Comparison of ENCODE assay signal across 10 mouse cellular contexts in the genomic region with DNA sequence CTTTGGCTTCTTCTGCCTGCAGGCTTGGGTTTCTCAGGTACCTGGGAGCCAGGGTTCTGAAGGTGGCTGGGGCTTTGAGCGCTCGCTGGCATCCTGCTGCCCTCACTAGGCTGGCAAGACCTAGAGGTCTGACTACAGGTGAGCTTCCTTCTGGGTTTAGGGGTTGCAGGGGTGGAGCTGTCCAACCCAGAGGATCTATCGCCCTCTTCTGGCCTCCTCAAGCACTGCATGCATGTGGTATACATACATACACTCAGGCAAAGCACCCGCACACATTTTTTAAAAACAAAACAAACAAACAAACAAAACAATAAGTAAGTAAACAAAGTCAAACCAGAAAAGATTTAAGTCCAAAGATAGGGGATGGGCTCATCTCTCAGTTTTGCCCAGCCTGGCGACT. TPM values are rescaled to one million over a fixed set of nuclear protein-coding genes. Genes with fewer than 3 reads are reported as not detected.
DNase-seq lines count a peak whose midpoint lies in the region; ATAC-seq and TF ChIP-seq lines count a peak whose summit lies in the region.
"Had no signal": no experiment of that assay in that cellular context is flagged by ENCODE, and none has a peak within 500 bp of the region (broad histone marks: within the 10 kb centered on the region; RNA-seq: fewer than 3 reads in every experiment).

No protein-coding gene starts in this region.

- H3K4me1 ChIP-seq in hindbrain, embryonic 11.5 days (replicated peaks; ENCODE audit: control insufficient read depth, insufficient read depth, low read length): no peaks in the 10 kb centered on the region
- H3K4me1 ChIP-seq in hindbrain, embryonic 16.5 days (ENCODE audit: control insufficient read depth, insufficient read depth, low read depth, low read length): no peaks in the 10 kb centered on the region
- peaks cover 0 to 11% of the 10 kb centered on the region in 2 experiments; a peak in 3 of 4 replicates for H3K4me1 ChIP-seq in CH12.LX (ENCODE audit: control insufficient read depth in 1 of 2, insufficient read depth in 2 of 2)
- no peaks in the 10 kb centered on the region for H3K4me1 ChIP-seq in hindbrain, embryonic 13.5 days (replicated peaks)

- whole genome bisulfite sequencing in hindbrain, embryonic 11.5 days: 62% methylated on average over 5 of the region's 5 CpGs
- WGBS in hindbrain, embryonic 16.5 days: 65% methylated on average over 5 of the region's 5 CpGs
- WGBS in hindbrain, embryonic 13.5 days: 64% methylated on average over 5 of the region's 5 CpGs

- H3K9ac ChIP-seq in hindbrain, embryonic 11.5 days (ENCODE audit: low read depth, low read length): no peak overlapping the region
- no peak overlapping the region for H3K9ac ChIP-seq in hindbrain, embryonic 16.5 days (ENCODE audit: low read depth, low read length)
- H3K9ac ChIP-seq in CH12.LX (ENCODE audit: insufficient read depth, low read depth): no peak overlapping the region
- no peak overlapping the region for H3K9ac ChIP-seq in hindbrain, embryonic 13.5 days

- no peak for ATAC-seq in hindbrain, embryonic 11.5 days (ENCODE audit: low FRiP score)
- ATAC-seq in hindbrain, embryonic 16.5 days: no peak
- ATAC-seq in megakaryocyte-erythroid progenitor cell, adult 5-6 weeks (replicated peaks; ENCODE audit: low FRiP score, low TSS enrichment, poor library complexity, severe bottlenecking): peak; percentile 72
- no peak for ATAC-seq in hindbrain, embryonic 13.5 days (ENCODE audit: low FRiP score)

- peak; percentile 79 to 83 for TF ChIP-seq CTCF in CH12.LX (conservative IDR thresholded peaks at IDR 0.05 in 1 of 2, IDR thresholded peaks at IDR 0.05 in 1 of 2; ENCODE audit: low read depth in 2 of 2, low read length in 2 of 2)

- no peaks in the 10 kb centered on the region for H3K36me3 ChIP-seq in hindbrain, embryonic 11.5 days (ENCODE audit: control insufficient read depth, insufficient read depth, low read length)
- no peaks in the 10 kb centered on the region for H3K36me3 ChIP-seq in hindbrain, embryonic 16.5 days (ENCODE audit: control insufficient read depth, insufficient read depth, low read length)
- H3K36me3 ChIP-seq in CH12.LX (replicated peaks in 1 of 2; ENCODE audit: control insufficient read depth in 1 of 2, insufficient read depth in 1 of 2, low read length in 1 of 2): no peaks in the 10 kb centered on the region
- H3K36me3 ChIP-seq in hindbrain, embryonic 13.5 days: no peaks in the 10 kb centered on the region

- TF ChIP-seq POLR2A in CH12.LX (IDR thresholded peaks at IDR 0.05; ENCODE audit: low read depth, low read length): no peak

- no peaks in the 10 kb centered on the region for H3K9me3 ChIP-seq in hindbrain, embryonic 11.5 days (ENCODE audit: control insufficient read depth, low read length)
- H3K9me3 ChIP-seq in hindbrain, embryonic 16.5 days (ENCODE audit: control insufficient read depth, low read length): no peaks in the 10 kb centered on the region
- peaks cover 3% of the 10 kb centered on the region for H3K9me3 ChIP-seq in CH12.LX (replicated peaks; ENCODE audit: low read length)
- no peaks in the 10 kb centered on the region for H3K9me3 ChIP-seq in hindbrain, embryonic 13.5 days

- peak; percentile 63 for DNase-seq in hindbrain, embryonic 11.5 days (ENCODE audit: low spot score)
- peak; percentile 53 for DNase-seq in CH12.LX (ENCODE audit: extremely low read depth)
- DNase-seq in adrenal gland, postnatal 36 days: peak; percentile 61 to 68
- peak; percentile 60 for DNase-seq in kidney, postnatal 14 days
- DNase-seq in thymus, postnatal 36 days: peak; percentile 77

- no peaks in the 10 kb centered on the region for H3K27me3 ChIP-seq in hindbrain, embryonic 11.5 days (ENCODE audit: control insufficient read depth, insufficient read depth, low read length)
- H3K27me3 ChIP-seq in hindbrain, embryonic 16.5 days (replicated peaks; ENCODE audit: control insufficient read depth, insufficient read depth, low read length): no peaks in the 10 kb centered on the region
- no peaks in the 10 kb centered on the region for H3K27me3 ChIP-seq in CH12.LX (replicated peaks)
- peaks cover 2% of the 10 kb centered on the region; the same call in 1 of the 2 replicates for H3K27me3 ChIP-seq in hindbrain, embryonic 13.5 days
- H3K27me3 ChIP-seq: megakaryocyte, embryonic 14.5 days had no signal

- no peaks in the 10 kb centered on the region for H3K79me2 ChIP-seq in CH12.LX (replicated peaks; ENCODE audit: control insufficient read depth, extremely low read depth, insufficient read depth, poor library complexity, severe bottlenecking)

- H3K27ac ChIP-seq in hindbrain, embryonic 11.5 days (ENCODE audit: low read depth, low read length): no peak overlapping the region
- H3K27ac ChIP-seq in hindbrain, embryonic 16.5 days (ENCODE audit: low read depth, low read length): no peak overlapping the region
- H3K27ac ChIP-seq in CH12.LX (ENCODE audit: insufficient read depth, low read depth): no peak overlapping the region
- no peak overlapping the region for H3K27ac ChIP-seq in hindbrain, embryonic 13.5 days

- no peak overlapping the region for H3K4me3 ChIP-seq in hindbrain, embryonic 11.5 days (ENCODE audit: low read depth, low read length)
- no peak overlapping the region for H3K4me3 ChIP-seq in hindbrain, embryonic 16.5 days (ENCODE audit: low read length)
- no peak overlapping the region for H3K4me3 ChIP-seq in CH12.LX (replicated peaks in 1 of 3; ENCODE audit: low read depth in 2 of 3, low read length in 2 of 3, poor library complexity in 1 of 3)
- H3K4me3 ChIP-seq in hindbrain, embryonic 13.5 days: no peak overlapping the region
- H3K4me3 ChIP-seq: erythroblast, embryonic 14.5 days; megakaryocyte, embryonic 14.5 days had no signal

- TF ChIP-seq EP300 in CH12.LX (IDR thresholded peaks at IDR 0.05; ENCODE audit: low read length): no peak

- H3K4me2 ChIP-seq in hindbrain, embryonic 11.5 days (replicated peaks; ENCODE audit: low read depth, low read length): no peak overlapping the region
- H3K4me2 ChIP-seq in hindbrain, embryonic 16.5 days (ENCODE audit: low read length): no peak overlapping the region
- H3K4me2 ChIP-seq in CH12.LX (ENCODE audit: insufficient read depth, low read depth, poor library complexity, severe bottlenecking): no peak overlapping the region
- no peak overlapping the region for H3K4me2 ChIP-seq in hindbrain, embryonic 13.5 days

- TF ChIP-seq RAD21 in CH12.LX (IDR thresholded peaks at IDR 0.05; ENCODE audit: low read depth, low read length): peak; percentile 83

- in situ Hi-C loops in CH12.LX (cut with MboI; ENCODE audit: low pct_ligation_motif_present, low pct_unique_long_range_greater_than_20kb, low sequenced_read_pairs): loop anchor here (5.0 to 10.0 kb wide), 3 partner anchors 267 to 597 kb away; no protein-coding TSS in a partner anchor

- dilution Hi-C loops in CH12.LX (cut with MboI; ENCODE audit: extremely low pct_ligation_motif_present, extremely low pct_unique_long_range_greater_than_20kb, low sequenced_read_pairs): no loop called here

TF ChIP-seq in CH12.LX, 34 proteins besides CTCF, POLR2A, EP300 and RAD21:
- peak; percentile 86 for TF ChIP-seq SMC3 (IDR thresholded peaks at IDR 0.05; ENCODE audit: low read depth, low read length)
- no peak for TF ChIP-seq NRF1 (IDR thresholded peaks at IDR 0.05; ENCODE audit: low read depth, low read length)
- TF ChIP-seq UBTF (IDR thresholded peaks at IDR 0.05; ENCODE audit: low read depth, low read length): no peak
- TF ChIP-seq MYC (IDR thresholded peaks at IDR 0.05; ENCODE audit: low read depth, low read length): peak; percentile 34; the same call in 1 of the 2 replicates
- TF ChIP-seq ZKSCAN1 (IDR thresholded peaks at IDR 0.05; ENCODE audit: borderline replicate concordance, low read depth, low read length): no peak
- TF ChIP-seq E2F4 (IDR thresholded peaks at IDR 0.05; ENCODE audit: insufficient replicate concordance, low read depth, low read length): no peak
- no peak for TF ChIP-seq MAX (IDR thresholded peaks at IDR 0.05; ENCODE audit: low read length)
- TF ChIP-seq CHD1 (IDR thresholded peaks at IDR 0.05; ENCODE audit: low read depth, low read length): no peak
- TF ChIP-seq MAZ (IDR thresholded peaks at IDR 0.05; ENCODE audit: low read depth, low read length): no peak
- no peak for TF ChIP-seq USF2 (conservative IDR thresholded peaks at IDR 0.05; ENCODE audit: low read depth, low read length)
- no peak for TF ChIP-seq ZNF384 (IDR thresholded peaks at IDR 0.05; ENCODE audit: low read depth, low read length)
- no peak for TF ChIP-seq PAX5 (IDR thresholded peaks at IDR 0.05; ENCODE audit: low read length)
- TF ChIP-seq MXI1 (IDR thresholded peaks at IDR 0.05; ENCODE audit: low read depth, low read length): no peak
- no peak for TF ChIP-seq SIN3A (IDR thresholded peaks at IDR 0.05; ENCODE audit: low read length)
- no peak for TF ChIP-seq USF1 (IDR thresholded peaks at IDR 0.05; ENCODE audit: low read depth, low read length)
- TF ChIP-seq JUN (IDR thresholded peaks at IDR 0.05; ENCODE audit: insufficient read depth, low read depth, low read length): no peak
- no peak for TF ChIP-seq ETS1 (conservative IDR thresholded peaks at IDR 0.05; ENCODE audit: low read depth, low read length)
- TF ChIP-seq HCFC1 (IDR thresholded peaks at IDR 0.05; ENCODE audit: low read depth, low read length): no peak
- TF ChIP-seq MAFK (IDR thresholded peaks at IDR 0.05; ENCODE audit: insufficient replicate concordance, low read length): no peak
- no peak for TF ChIP-seq TCF12 (IDR thresholded peaks at IDR 0.05; ENCODE audit: low read depth, low read length)
- peak; percentile 67 for TF ChIP-seq ZC3H11A (IDR thresholded peaks at IDR 0.05; ENCODE audit: low read depth, low read length)
- no peak for TF ChIP-seq POLR2AphosphoS2 (IDR thresholded peaks at IDR 0.05; ENCODE audit: low read depth, low read length)

RNA-seq across cellular contexts. Expression of gene Foxo3, which starts 14.8 kb away (rescaled TPM):
- polyA plus RNA-seq in hindbrain, embryonic 11.5 days (2014; fragmentation: Nextera tagmentation; extraction: Ambion mirVana): 3.6 and 5.0 TPM in 2 replicates
- polyA plus RNA-seq in hindbrain, embryonic 16.5 days (2015; fragmentation: Nextera tagmentation; extraction: Ambion mirVana): 4.3 and 4.4 TPM in 2 replicates
- 13.0 and 18.2 TPM in 2 replicates for total RNA-seq in CH12.LX (2012; rRNA removed)
- 8.8 and 9.2 TPM in 2 replicates for total RNA-seq in CH12.LX (2014; rRNA removed)
- 10.7 and 12.6 TPM in 2 replicates for polyA plus RNA-seq in CH12.LX (2012; ENCODE audit: insufficient read length, low read depth)
- total RNA-seq in adrenal gland, postnatal 36 days (2021): 10 to 100 TPM; 56.9 to 78.5 TPM
- 37.6 and 51.7 TPM in 2 replicates for total RNA-seq in megakaryocyte-erythroid progenitor cell, adult 5-6 weeks (2014; fragmentation: Nextera tagmentation)
- total RNA-seq in megakaryocyte-erythroid progenitor cell, adult 5-6 weeks (2017): 38.6 and 40.0 TPM in 2 replicates
- polyA plus RNA-seq in hindbrain, embryonic 13.5 days (2015; fragmentation: Nextera tagmentation; extraction: Ambion mirVana): 3.7 and 3.9 TPM in 2 replicates
